Mouse (Mus musculus): ENCODE results near the gene 5730522E02Rik.

GRCm38 (mm10) chr11:25941504-25941903 is 269.1 kb downstream of the 5730522E02Rik start:
- TF ChIP-seq POLR2AphosphoS2 (IDR thresholded peaks at IDR 0.05; ENCODE audit: low read length) = no peak
- no peak for TF ChIP-seq ZNF384 (IDR thresholded peaks at IDR 0.05; ENCODE audit: low read depth, low read length)
- TF ChIP-seq ZC3H11A (IDR thresholded peaks at IDR 0.05; ENCODE audit: low read depth, low read length) = no peak
- no peak for TF ChIP-seq CHD2 (IDR thresholded peaks at IDR 0.05; ENCODE audit: low read length)
- no peak for TF ChIP-seq POLR2A (IDR thresholded peaks at IDR 0.05; ENCODE audit: control insufficient read depth in 1 of 2, insufficient read depth in 1 of 2, low read depth in 1 of 2, low read length in 2 of 2, poor library complexity in 1 of 2)
- TF ChIP-seq JUND (IDR thresholded peaks at IDR 0.05; ENCODE audit: low read depth, low read length) = no peak
- no peak for TF ChIP-seq ZMIZ1 (IDR thresholded peaks at IDR 0.05; ENCODE audit: low read depth, low read length)

All from MEL (cell line).